ENCODE assay signal across 13 mouse cellular contexts in the genomic region with DNA sequence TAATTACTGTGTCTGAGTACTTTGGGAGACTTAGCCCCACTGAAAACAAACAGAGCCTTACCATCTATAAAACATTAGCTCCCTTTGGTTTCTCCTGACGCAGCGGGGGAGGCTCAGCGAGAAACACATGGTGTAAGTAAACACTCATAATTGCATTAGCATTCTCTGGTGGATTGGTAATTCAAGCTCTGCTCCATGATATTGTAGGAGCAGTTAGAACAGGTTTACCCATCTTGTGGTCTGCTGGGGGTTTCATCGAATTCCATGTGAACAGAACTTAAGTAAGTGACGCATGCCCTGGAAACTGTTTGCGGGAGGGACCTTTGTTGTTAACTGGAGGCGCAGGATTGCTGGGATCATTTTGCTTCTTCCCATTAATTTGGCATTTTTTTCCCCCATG.
"Had no signal": no experiment of that assay in that cellular context is flagged by ENCODE, and none has a peak within 500 bp of the region (broad histone marks: within the 10 kb centered on the region; RNA-seq: fewer than 3 reads in every experiment).

No protein-coding gene starts in this region.

- H3K36me3 ChIP-seq: limb, embryonic 13.5 days; midbrain, embryonic 13.5 days; stomach, embryonic 15.5 days had no signal

- ATAC-seq: intestine, postnatal 0 days; midbrain, embryonic 13.5 days had no signal

- H3K27me3 ChIP-seq: limb, embryonic 13.5 days; midbrain, embryonic 13.5 days; stomach, embryonic 15.5 days had no signal

- H3K27ac ChIP-seq: limb, embryonic 13.5 days; liver, embryonic 14.5 days; midbrain, embryonic 13.5 days; stomach, embryonic 15.5 days had no signal

- H3K4me1 ChIP-seq: limb, embryonic 13.5 days; stomach, embryonic 15.5 days had no signal

- H3K4me3 ChIP-seq: limb, embryonic 13.5 days; midbrain, embryonic 13.5 days; myocyte; stomach, embryonic 15.5 days had no signal

- H3K4me2 ChIP-seq: limb, embryonic 13.5 days; midbrain, embryonic 13.5 days; stomach, embryonic 15.5 days had no signal

- H3K9ac ChIP-seq: limb, embryonic 13.5 days; liver, embryonic 14.5 days; midbrain, embryonic 13.5 days; stomach, embryonic 15.5 days had no signal

- DNase-seq: layer of hippocampus, adult 9-11 months; layer of hippocampus, postnatal 36 days; lung, adult 18-20 months; retina, postnatal 1 day; right cerebral cortex, postnatal 4 days; thymus, adult 2 months; thymus, postnatal 25 days had no signal

- H3K9me3 ChIP-seq: limb, embryonic 13.5 days; midbrain, embryonic 13.5 days; stomach, embryonic 15.5 days had no signal
